Mouse (Mus musculus): Measurements from ENCODE around the gene Nfic.
"Not testable (repeated sequence)": the region's sequence is repeated elsewhere in the genome, so short reads cannot be mapped to it uniquely, and the experiment has no call there.

Gene Nfic

GRCm38 (mm10) chr10:81458267-81458666, 2.8 kb upstream of the Nfic start:
- no peak for DNase-seq

- DNase-seq: no peak
Observed at GRCm38 (mm10) chr10:81457624-81458023, 2.2 kb upstream of the Nfic start.

GRCm38 (mm10) chr10:81456983-81457563, 1.6 kb upstream of the Nfic start:
- DNase-seq: peak; percentile 3

- DNase-seq: no peak
Observed at GRCm38 (mm10) chr10:81454106-81454505, 1.3 kb downstream of the Nfic start.

- DNase-seq: no peak
Observed at GRCm38 (mm10) chr10:81452947-81453288, 2.5 kb downstream of the Nfic start.

GRCm38 (mm10) chr10:81452237-81452946, 3.0 kb downstream of the Nfic start:
- peak; percentile 28 for DNase-seq

- peak; percentile 5 for DNase-seq
Observed at GRCm38 (mm10) chr10:81451365-81451745, 4.1 kb downstream of the Nfic start.

GRCm38 (mm10) chr10:81450641-81451364, 4.6 kb downstream of the Nfic start:
- DNase-seq: peak; percentile 5

GRCm38 (mm10) chr10:81450140-81450539, 5.3 kb downstream of the Nfic start:
- peak; percentile 92 for DNase-seq

- DNase-seq: not testable (repeated sequence)
Observed at GRCm38 (mm10) chr10:81445516-81445915, 9.9 kb downstream of the Nfic start.

GRCm38 (mm10) chr10:81441019-81441418, 14.4 kb downstream of the Nfic start:
- no peak for DNase-seq

GRCm38 (mm10) chr10:81435436-81435835, 20.0 kb downstream of the Nfic start:
- DNase-seq: peak; percentile 90

- peak; percentile 47 for DNase-seq
Observed at GRCm38 (mm10) chr10:81434361-81435263, 20.8 kb downstream of the Nfic start.

GRCm38 (mm10) chr10:81433541-81434289, 21.7 kb downstream of the Nfic start:
- peak; percentile 54 for DNase-seq

GRCm38 (mm10) chr10:81432868-81433262, 22.6 kb downstream of the Nfic start:
- peak; percentile 96 for DNase-seq

- peak; percentile 48 for DNase-seq
Observed at GRCm38 (mm10) chr10:81432169-81432867, 23.1 kb downstream of the Nfic start.

GRCm38 (mm10) chr10:81431526-81432168, 23.8 kb downstream of the Nfic start:
- DNase-seq: peak; percentile 86

- peak; percentile 82 for DNase-seq
Observed at GRCm38 (mm10) chr10:81430831-81431525, 24.5 kb downstream of the Nfic start.

- DNase-seq: peak; percentile 91
Observed at GRCm38 (mm10) chr10:81430141-81430830, 25.1 kb downstream of the Nfic start.

- DNase-seq: peak; percentile 94
Observed at GRCm38 (mm10) chr10:81429605-81430061, 25.8 kb downstream of the Nfic start.

Measured in kidney, postnatal 10 days (tissue).